Mouse (Mus musculus) hindbrain, embryonic 16.5 days (tissue): ENCODE data around the gene Kdelr1. TPM values are rescaled to one million over a fixed set of nuclear protein-coding genes. Genes with fewer than 3 reads are reported as not detected.

Source experiments
- ATAC-seq: fragments of 200-750 bp; cut with Nextera tagmentation; 2 replicates; pipeline ENCODE4 v1.8.0; 2017; ENCODE audit warnings: moderate TSS enrichment, moderate library complexity
- H3K27ac ChIP-seq: fragments of 300-500 bp; sonication (generic); 2 replicates; pipeline ENCODE4 v1.5.1; 2014; ENCODE audit warnings: low read depth, mild to moderate bottlenecking, control low read depth, low read length, moderate library complexity
- H3K27me3 ChIP-seq: fragments of 300-500 bp; sonication (generic); replicated peaks from 2 replicates; pipeline ENCODE4 v1.6.1; 2014; ENCODE audit warnings: low read length; ENCODE audit not compliant: control insufficient read depth, insufficient read depth
- H3K36me3 ChIP-seq: fragments of 300-500 bp; sonication (generic); 2 replicates; pipeline ENCODE4 v1.6.1; 2014; ENCODE audit warnings: mild to moderate bottlenecking, low read length, moderate library complexity, mixed read lengths; ENCODE audit not compliant: control insufficient read depth, insufficient read depth
- H3K4me1 ChIP-seq: fragments of 300-500 bp; sonication (generic); 2 replicates; pipeline ENCODE4 v1.6.1; 2014; ENCODE audit warnings: low read depth, low read length; ENCODE audit not compliant: control insufficient read depth, insufficient read depth
- H3K4me2 ChIP-seq: fragments of 300-500 bp; sonication (generic); 2 replicates; pipeline ENCODE4 v1.6.1; 2014; ENCODE audit warnings: mild to moderate bottlenecking, low read length, control low read depth, moderate library complexity
- H3K4me3 ChIP-seq: fragments of 300-500 bp; sonication (generic); 2 replicates; pipeline ENCODE4 v1.5.1; 2014; ENCODE audit warnings: mild to moderate bottlenecking, low read length, control low read depth, moderate library complexity
- H3K9ac ChIP-seq: fragments of 300-500 bp; sonication (generic); 2 replicates; pipeline ENCODE4 v1.6.1; 2014; ENCODE audit warnings: low read depth, mild to moderate bottlenecking, control low read depth, low read length, moderate library complexity
- H3K9me3 ChIP-seq: fragments of 300-500 bp; sonication (generic); 2 replicates; pipeline ENCODE4 v1.6.1; 2014; ENCODE audit warnings: mild to moderate bottlenecking, low read length, moderate library complexity; ENCODE audit not compliant: control insufficient read depth
- WGBS: fragments of 180-500 bp; shearing (Covaris S2); extraction: QIAGEN DNeasy Blood & Tissue Kit; methylation state at CpG from one replicate; pipeline ENCODE4 v1.1.7; 2014; 5-methylcytosine and 5-hydroxymethylcytosine counted together
- polyA plus RNA-seq: library from polyadenylated mRNA; unstranded; fragments of >200 nt; fragmentation: Nextera tagmentation; extraction: Ambion mirVana; gene quantifications from 2 replicates; pipeline ENCODE4 v1.2.1, GENCODE M21; 2015

Kdelr1 gene
- polyA plus RNA-seq, 1 experiment from 2014 or later, result 54.5 TPM

DNA sequence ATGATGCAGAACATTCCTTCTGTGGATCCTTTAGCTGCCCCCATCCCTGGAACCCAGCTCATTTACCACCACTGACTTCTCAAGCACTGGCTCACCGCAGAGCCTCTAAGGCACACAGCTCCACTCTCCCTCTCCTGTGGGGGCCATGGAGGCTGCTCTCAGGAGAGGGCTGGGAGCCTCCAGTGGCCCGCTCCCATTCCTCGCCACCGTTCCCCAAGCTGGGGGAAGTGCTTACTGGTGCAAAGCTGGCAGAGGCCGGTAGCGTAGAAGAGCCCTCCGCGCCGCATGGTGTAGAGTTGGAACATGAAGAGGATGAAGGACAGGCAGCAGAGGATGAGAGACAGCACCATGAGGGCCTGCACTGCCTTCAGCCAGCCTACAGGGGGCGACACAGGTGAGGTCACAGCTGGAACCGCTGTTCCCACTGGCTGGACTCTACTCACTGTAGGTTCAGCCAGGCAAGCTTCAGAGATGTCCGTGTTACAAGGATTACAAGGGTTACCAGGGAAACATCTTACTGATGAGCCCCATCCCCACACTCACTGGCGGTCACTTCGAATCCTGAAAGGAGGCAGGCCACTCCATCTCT lies 46.6 kb downstream of the Kdelr1 start:
- ATAC-seq, result no peak
- no peaks in the 10 kb centered on the region for H3K9me3 ChIP-seq
- 62% methylated on average over 14 of the region's 14 CpGs for WGBS

GRCm38 (mm10) chr7:45919761-45920160 lies 47.2 kb downstream of the Kdelr1 start:
- H3K4me2 ChIP-seq, result peak overlapping the region; percentile 24
- no peak overlapping the region for H3K27ac ChIP-seq
- H3K36me3 ChIP-seq, result no peaks in the 10 kb centered on the region
- H3K27me3 ChIP-seq, result no peaks in the 10 kb centered on the region
- H3K4me3 ChIP-seq, result no peak overlapping the region
- no peak for ATAC-seq
- WGBS, result 76% methylated on average over 4 of the region's 4 CpGs
- H3K9me3 ChIP-seq, result no peaks in the 10 kb centered on the region
- H3K4me1 ChIP-seq, result peaks cover 27% of the 10 kb centered on the region
- H3K9ac ChIP-seq, result no peak overlapping the region

More for the DNA sequence above, 46.6 kb downstream of the Kdelr1 start:
- no peak overlapping the region for H3K4me3 ChIP-seq
- H3K4me2 ChIP-seq, result no peak overlapping the region
- H3K27me3 ChIP-seq, result no peaks in the 10 kb centered on the region
- H3K36me3 ChIP-seq, result no peaks in the 10 kb centered on the region
- no peak overlapping the region for H3K27ac ChIP-seq
- H3K9ac ChIP-seq, result no peak overlapping the region
- peaks cover 27% of the 10 kb centered on the region for H3K4me1 ChIP-seq

DNA sequence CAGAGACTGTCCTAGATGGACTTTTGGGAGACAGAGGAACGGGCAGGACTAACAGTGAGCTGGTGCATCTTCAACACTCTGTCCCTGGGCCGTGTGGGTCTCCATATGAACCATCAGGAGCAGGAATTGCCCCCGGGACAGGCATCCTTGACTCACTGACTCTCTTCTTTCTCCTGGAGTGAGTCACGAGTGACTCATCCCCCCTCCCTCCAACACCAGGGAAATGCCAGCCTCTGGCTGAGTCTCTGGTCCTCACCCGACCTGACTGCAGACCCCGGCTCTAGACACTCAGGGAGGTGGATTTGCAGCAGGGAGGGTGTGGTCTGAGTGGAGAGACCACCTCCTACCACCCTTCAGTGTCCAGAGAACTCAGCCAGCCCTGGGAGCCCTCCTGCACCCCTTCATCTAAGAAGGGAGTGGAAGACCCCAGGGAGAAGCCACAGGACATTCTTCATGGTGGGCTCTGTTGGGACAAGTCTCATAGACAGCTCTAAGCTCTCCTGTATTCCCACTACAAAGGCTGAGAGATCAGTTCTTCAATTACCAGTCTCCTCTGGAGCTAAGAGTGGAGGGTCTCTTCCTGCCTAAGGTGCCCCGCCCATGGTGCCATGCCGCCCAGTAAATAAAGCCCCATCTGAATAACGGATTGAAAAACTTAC lies 48.1 kb downstream of the Kdelr1 start:
- H3K36me3 ChIP-seq, result no peaks in the 10 kb centered on the region
- no peak for ATAC-seq
- H3K27ac ChIP-seq, result no peak overlapping the region
- H3K4me2 ChIP-seq, result peak overlapping the region; percentile 31
- H3K4me3 ChIP-seq, result peak overlapping the region; percentile 20
- peaks cover 27% of the 10 kb centered on the region for H3K4me1 ChIP-seq
- 0 out of 2 replicates have a peak overlapping the region, but pooled peaks have one; percentile 15 for H3K9ac ChIP-seq
- H3K9me3 ChIP-seq, result no peaks in the 10 kb centered on the region
- no peaks in the 10 kb centered on the region for H3K27me3 ChIP-seq
- 55% methylated on average over 9 of the region's 9 CpGs for WGBS

DNA sequence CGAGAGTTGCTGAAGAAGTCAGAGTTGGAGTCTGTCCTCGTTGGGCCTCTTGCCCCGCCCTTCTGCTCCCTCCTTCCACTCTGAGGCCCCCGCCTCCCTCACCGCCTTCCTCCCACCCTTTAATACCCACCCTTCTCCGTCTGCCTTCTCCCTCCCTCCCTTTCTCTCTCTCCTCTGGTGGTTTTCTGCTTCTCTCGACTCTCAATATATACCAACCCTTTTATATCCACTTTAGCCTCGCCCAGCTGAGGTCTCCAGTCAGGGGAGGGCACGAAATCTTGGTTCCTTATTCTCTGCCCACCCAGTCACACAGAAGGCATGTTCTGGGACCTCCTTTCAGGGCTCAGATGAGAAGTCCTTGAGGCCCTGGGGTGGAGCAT lies 48.7 kb downstream of the Kdelr1 start, which contains the start of gene Emp3:
TSS of gene Emp3 (minus strand) at position 163 of the 380 bp plus-strand sequence.
- Histone ChIP-seq H3K9ac (0 out of 2 replicates have a peak within 1 kb of the TSS, but pooled peaks have one; percentile 15), H3K27ac (no peak within 1 kb of the TSS), H3K4me3 (peak within 1 kb of the TSS; percentile 20), H3K4me1 (peaks cover 22% of the 10 kb centered on the region), H3K9me3 (no peaks in the 10 kb centered on the region), H3K36me3 (no peaks in the 10 kb centered on the region), H3K4me2 (peak within 1 kb of the TSS; percentile 31), H3K27me3 (no peaks in the 10 kb centered on the region)
- no peak for ATAC-seq
- 51% methylated on average over 8 of the region's 9 CpGs for WGBS

GRCm38 (mm10) chr7:45921950-45922600 lies 49.5 kb downstream of the Kdelr1 start:
- H3K9me3 ChIP-seq, result no peaks in the 10 kb centered on the region
- no peak overlapping the region for H3K27ac ChIP-seq
- no peaks in the 10 kb centered on the region for H3K36me3 ChIP-seq
- H3K4me2 ChIP-seq, result no peak overlapping the region
- H3K4me1 ChIP-seq, result peaks cover 14% of the 10 kb centered on the region
- ATAC-seq, result no peak
- 84% methylated on average over 12 of the region's 12 CpGs for WGBS
- H3K27me3 ChIP-seq, result no peaks in the 10 kb centered on the region
- no peak overlapping the region for H3K4me3 ChIP-seq
- no peak overlapping the region for H3K9ac ChIP-seq

DNA sequence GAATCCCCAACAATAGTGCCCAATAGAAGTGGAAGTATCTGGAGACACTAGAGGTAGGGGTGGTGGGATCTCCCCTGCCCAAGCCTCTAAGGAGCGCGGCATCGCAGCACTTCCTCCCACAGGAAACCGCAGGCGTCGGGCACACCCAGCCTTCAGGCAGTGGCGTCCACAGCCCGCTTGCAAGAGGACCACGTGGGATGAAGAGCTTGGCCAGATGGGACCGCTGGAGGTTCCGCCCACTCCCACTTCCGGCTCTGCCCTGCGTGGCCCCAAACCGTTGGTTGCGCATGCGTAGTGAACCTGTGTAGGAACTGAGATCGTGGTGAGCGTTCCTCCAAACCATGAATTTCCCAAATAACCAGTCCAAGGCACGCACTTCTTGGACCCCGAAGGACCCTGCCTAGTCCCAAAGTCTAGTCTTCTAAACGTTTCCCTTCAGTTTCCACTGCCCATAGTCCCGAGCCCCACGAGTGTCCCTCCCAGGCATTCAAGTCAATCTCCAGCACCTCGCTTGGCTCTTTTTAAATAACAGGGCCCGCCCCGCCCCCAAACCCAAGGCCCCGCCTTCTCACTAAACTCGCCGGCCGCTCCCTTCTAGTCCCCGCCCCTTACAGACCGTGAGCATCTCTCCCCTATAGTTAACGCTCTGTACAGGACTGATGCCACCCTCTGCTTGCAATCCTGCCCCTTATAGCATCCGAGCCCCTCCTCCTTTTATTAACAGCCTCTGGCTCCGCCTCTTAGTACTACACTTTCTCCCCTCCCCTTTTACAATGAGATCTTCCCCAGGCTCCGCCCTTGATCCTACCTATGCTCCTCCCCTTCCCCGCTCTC lies 50.6 kb downstream of the Kdelr1 start:
- peaks cover 4% of the 10 kb centered on the region for H3K27me3 ChIP-seq
- H3K27ac ChIP-seq, result peak overlapping the region; percentile 86
- H3K36me3 ChIP-seq, result no peaks in the 10 kb centered on the region
- H3K4me1 ChIP-seq, result peaks cover 8% of the 10 kb centered on the region
- peak overlapping the region; percentile 85 for H3K4me2 ChIP-seq
- H3K4me3 ChIP-seq, result peak overlapping the region; percentile 56
- no peaks in the 10 kb centered on the region for H3K9me3 ChIP-seq
- under 1% methylated on average over 37 of the region's 37 CpGs for WGBS
- H3K9ac ChIP-seq, result peak overlapping the region; percentile 60
- ATAC-seq, result peak; percentile 88

GRCm38 (mm10) chr7:45923762-45924428 lies 51.3 kb downstream of the Kdelr1 start, which contains the start of gene Ccdc114:
TSS of gene Ccdc114 (plus strand) at chr7:45924072.
- peaks cover 8% of the 10 kb centered on the region for H3K4me1 ChIP-seq
- H3K9me3 ChIP-seq, result no peaks in the 10 kb centered on the region
- peaks cover 4% of the 10 kb centered on the region for H3K27me3 ChIP-seq
- peak; percentile 48 for ATAC-seq
- 6% methylated on average over 24 of the region's 24 CpGs for WGBS
- peak within 1 kb of the TSS; percentile 86 for H3K27ac ChIP-seq
- no peaks in the 10 kb centered on the region for H3K36me3 ChIP-seq
- H3K4me2 ChIP-seq, result peak within 1 kb of the TSS; percentile 85
- peak within 1 kb of the TSS; percentile 60 for H3K9ac ChIP-seq
- peak within 1 kb of the TSS; percentile 56 for H3K4me3 ChIP-seq

DNA sequence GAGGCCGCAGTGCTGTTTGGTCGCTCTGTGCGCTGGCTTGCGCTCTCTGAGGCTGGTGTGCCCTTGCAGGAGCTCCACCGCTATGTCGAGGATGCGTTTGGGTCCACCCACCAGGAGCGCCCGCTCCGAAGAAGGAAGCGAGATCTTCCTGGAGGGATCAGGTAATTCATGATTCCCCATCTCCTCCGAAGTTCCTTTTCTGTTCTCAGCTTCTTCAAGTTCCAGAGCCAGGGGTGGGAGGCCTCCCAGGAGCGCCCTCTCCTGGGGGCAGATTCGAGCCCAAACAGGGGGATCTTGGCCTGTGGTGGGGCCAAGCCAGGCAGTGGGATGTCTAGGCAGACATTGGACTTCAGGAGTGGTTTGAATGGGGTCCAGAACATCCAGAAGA lies 51.9 kb downstream of the Kdelr1 start:
- Histone ChIP-seq H3K4me1 (peaks cover 8% of the 10 kb centered on the region), H3K27me3 (peaks cover 4% of the 10 kb centered on the region), H3K9me3 (no peaks in the 10 kb centered on the region), H3K4me3 (peak overlapping the region; percentile 56), H3K9ac (peak overlapping the region; percentile 12; the same call in 1 of the 2 replicates), H3K4me2 (peak overlapping the region; percentile 85), H3K36me3 (no peaks in the 10 kb centered on the region), H3K27ac (no peak overlapping the region; the same call in 1 of the 2 replicates)
- 11% methylated on average over 14 of the region's 14 CpGs for WGBS
- no peak for ATAC-seq
